Mouse (Mus musculus) cerebral cortex, adult 2 months (tissue): ENCODE data around the gene Fgf18.

Experiments used
- WGBS: fragments of 180-500 bp; shearing (Covaris S2); methylation state at CpG from one replicate; pipeline ENCODE4 v1.1.7; 2018; 5-methylcytosine and 5-hydroxymethylcytosine counted together

The Fgf18 gene

GRCm38 (mm10) chr11:33112407-33112806 lies 34.8 kb downstream of the Fgf18 start:
- 45% methylated on average over 1 of the region's 1 CpGs for WGBS

DNA sequence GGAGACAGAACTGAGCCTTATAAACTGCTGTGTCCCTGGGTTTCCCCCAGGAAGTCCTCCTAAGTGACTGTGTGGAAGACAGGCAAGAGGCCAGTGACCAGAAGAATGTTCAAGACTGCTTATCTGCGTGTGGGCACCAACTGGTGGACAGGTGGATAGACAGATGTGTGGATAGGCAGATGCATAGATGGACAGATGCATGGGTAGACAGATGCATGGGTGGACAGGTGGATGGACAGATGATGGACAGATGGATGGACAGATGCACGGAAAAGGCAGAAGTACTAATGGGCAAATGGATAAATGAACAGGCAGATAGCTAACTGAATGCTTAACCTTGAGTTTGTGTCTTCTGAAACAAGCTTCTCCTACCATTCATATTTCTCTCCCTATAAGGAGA lies 37.1 kb downstream of the Fgf18 start:
- 90% methylated on average over 2 of the region's 2 CpGs for WGBS

DNA sequence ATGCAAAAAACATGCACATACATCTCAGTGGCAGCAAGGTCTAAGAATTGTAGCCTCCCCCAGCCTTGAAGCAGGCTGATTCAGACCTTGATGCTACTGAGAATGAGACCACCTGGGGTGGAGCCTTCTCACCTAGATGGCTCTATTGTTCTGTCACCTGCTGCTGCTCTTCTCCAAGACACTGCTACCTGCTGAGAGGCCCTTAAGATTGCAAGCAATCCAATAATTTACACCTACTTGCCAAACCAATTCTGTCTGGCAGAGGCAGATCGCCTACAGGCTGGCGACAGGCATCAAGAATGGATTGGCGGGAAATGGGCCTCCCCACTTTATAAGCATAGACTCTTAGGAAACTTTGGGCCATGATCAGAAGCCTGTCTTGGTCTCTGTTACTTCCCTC lies 39.7 kb downstream of the Fgf18 start:
- WGBS: 89% methylated on average over 3 of the region's 3 CpGs

DNA sequence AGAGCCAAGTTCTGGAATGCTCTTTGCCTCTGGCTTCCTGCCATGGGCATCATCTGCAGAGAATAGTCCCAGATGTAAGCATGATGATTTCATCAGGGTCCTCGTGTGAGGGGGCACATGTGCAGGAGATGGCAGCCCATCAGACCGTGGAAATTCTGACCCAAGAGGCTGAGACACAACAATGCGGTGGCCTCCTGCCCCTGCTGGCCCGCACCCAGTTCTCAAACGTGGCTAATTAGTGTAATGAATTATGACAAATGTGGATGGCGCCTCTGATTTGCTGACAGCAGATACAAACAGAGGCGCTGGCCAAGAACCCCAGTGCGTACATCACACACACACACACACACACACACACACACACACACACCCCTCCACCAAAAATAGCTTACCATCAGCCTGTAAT lies 42.3 kb downstream of the Fgf18 start:
- WGBS: 44% methylated on average over 8 of the region's 8 CpGs

- 81% methylated on average over 13 of the region's 13 CpGs for WGBS
Observed at GRCm38 (mm10) chr11:33103291-33103943, 43.8 kb downstream of the Fgf18 start.

DNA sequence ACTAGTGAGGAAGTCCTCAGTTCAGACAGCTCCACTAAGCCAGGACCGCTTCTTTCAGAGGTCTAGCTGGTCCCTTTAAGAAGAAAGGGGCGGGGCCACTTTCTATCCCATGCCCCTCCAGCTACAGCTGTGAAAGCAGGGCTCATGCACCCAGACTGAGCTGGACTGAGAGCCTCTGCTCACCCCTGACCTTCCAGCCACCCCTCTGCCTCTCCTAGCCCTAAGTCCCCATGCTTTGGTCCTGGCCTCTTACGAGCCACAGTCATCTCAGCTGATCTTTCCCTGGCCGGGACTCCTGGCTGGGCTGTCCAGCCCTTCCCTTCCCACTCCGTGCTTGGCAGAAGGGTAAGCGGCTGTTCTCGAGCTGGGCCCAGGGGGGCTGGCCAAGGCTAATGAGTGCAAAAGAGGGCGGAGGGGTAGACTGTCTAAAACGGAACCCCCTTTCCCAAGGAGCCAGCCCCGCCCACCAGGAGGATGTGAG lies 47.1 kb downstream of the Fgf18 start:
- 36% methylated on average over 10 of the region's 10 CpGs for WGBS

- WGBS: 86% methylated on average over 4 of the region's 4 CpGs
Observed at GRCm38 (mm10) chr11:33099425-33099824, 47.8 kb downstream of the Fgf18 start.

- 86% methylated on average over 12 of the region's 12 CpGs for WGBS
Observed at GRCm38 (mm10) chr11:33098446-33098845, 48.8 kb downstream of the Fgf18 start.

- 58% methylated on average over 8 of the region's 8 CpGs for WGBS
Observed at GRCm38 (mm10) chr11:33097855-33098254, 49.3 kb downstream of the Fgf18 start.

- WGBS: 31% methylated on average over 6 of the region's 6 CpGs
Observed at GRCm38 (mm10) chr11:33089856-33090255, 57.3 kb downstream of the Fgf18 start.

- 72% methylated on average over 1 of the region's 1 CpGs for WGBS
Observed at GRCm38 (mm10) chr11:33088181-33088580, 59.0 kb downstream of the Fgf18 start.

DNA sequence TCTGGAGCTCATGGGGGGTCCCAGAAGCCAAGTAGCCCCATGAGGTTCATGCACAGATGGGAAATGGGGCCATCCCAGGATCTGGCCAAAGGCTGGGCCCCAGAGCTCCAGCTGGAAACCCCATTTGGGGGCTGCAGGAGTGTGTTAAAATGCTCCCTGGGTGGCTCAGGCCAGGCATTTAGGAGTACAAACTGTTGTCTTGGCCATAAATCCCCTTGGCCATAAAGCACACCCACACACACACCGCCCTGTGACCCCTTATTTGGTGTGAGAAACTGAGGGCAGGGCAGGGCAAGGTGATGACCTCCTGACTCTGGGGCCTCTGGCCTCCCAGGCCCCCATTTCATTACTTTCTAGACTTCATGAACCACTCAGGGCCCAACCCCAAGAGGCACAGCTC lies 61.2 kb downstream of the Fgf18 start:
- WGBS: 93% methylated on average over 1 of the region's 1 CpGs

- 59% methylated on average over 4 of the region's 4 CpGs for WGBS
Observed at GRCm38 (mm10) chr11:33085514-33085913, 61.7 kb downstream of the Fgf18 start.

- 92% methylated on average over 3 of the region's 3 CpGs for WGBS
Observed at GRCm38 (mm10) chr11:33085054-33085453, 62.1 kb downstream of the Fgf18 start.

GRCm38 (mm10) chr11:33084041-33084440 lies 63.2 kb downstream of the Fgf18 start:
- 92% methylated on average over 2 of the region's 2 CpGs for WGBS

DNA sequence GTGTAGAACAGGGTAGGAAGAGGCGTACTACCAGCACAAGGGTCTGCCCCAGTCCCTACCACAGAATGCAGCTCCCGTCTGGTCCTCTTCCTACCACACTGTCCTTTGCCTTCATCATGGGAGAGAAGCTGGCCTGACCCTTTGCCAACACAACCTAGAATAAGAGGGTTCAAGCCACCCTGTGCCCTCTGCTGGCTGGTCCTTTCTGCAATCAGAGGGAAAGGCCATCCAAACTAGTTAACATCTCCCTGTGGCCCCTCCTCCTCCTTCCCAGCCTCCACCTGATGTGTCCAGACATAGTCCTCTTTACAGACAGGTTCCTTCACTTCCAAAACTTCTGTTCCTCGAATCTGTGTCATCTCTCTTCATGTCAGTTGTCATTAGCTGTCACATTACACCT lies 66.0 kb downstream of the Fgf18 start:
- 84% methylated on average over 3 of the region's 3 CpGs for WGBS

DNA sequence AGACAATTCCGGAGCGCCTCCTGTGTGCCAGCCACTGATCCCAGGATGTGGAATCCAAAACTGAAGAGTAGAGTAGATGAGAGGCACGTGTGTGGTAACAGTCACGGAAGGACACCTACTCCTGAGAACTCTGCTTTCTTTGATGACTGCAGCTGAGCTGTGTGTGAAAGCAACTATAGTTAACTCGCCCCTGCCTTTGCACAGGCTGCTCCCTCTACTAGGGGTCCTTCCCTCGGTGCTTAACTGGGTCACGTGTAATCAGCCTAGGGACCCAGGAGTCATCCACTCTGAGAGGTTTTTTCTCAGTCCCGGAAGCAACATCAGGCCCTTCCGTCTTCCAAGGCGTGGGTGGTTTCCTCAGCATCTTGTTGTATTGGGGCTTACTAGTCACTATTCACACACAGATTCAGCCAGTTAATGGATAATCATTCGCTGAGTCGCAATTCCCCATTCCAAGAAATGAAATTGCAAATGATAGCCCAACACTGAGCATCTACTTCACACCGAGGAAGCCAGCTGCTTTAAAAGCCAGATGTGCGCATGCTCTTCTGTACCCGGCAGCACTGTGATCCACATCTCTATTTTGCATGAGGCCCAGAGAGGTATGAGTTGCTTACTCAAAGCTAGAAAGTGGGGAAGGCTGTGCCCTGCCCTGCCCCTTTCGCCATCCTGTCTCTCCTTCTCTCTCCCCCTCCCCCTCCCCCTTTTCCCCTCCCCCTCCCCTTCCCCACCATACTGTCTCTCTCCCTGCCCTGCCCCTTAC lies 67.0 kb downstream of the Fgf18 start:
- 53% methylated on average over 16 of the region's 16 CpGs for WGBS

GRCm38 (mm10) chr11:33079424-33079823 lies 67.8 kb downstream of the Fgf18 start:
- 70% methylated on average over 6 of the region's 6 CpGs for WGBS

- 59% methylated on average over 7 of the region's 7 CpGs for WGBS
Observed at GRCm38 (mm10) chr11:33078036-33078435, 69.2 kb downstream of the Fgf18 start.

- 18% methylated on average over 8 of the region's 8 CpGs for WGBS
Observed at GRCm38 (mm10) chr11:33075293-33075692, 71.9 kb downstream of the Fgf18 start.

- 74% methylated on average over 7 of the region's 7 CpGs for WGBS
Observed at GRCm38 (mm10) chr11:33074541-33074940, 72.7 kb downstream of the Fgf18 start.

DNA sequence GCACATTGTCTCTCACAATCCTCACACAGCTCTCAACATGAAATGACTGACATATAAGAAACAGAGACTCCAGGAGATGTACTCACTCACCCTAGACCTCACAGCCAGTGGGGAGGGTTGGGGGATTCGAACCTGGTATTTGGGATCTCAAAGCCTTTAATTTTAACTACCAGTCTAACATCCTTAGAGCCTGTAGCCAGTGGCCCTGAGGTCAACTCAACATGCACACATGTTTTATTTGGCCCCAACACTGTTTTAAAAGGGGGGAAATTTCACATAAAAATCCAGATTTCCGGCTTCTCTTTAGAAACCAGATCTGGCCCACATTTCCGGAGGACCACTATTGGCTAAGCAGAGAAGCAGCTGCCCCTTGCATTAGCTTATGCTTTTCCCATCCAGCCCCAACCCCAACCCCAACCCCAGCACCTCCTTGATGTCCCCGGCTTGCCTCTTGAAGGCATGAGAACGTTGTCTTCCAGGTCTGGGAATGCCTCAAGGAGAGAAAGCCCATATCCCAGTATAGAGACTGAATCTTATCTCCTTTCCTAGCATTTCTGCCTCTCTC lies 75.8 kb downstream of the Fgf18 start:
- WGBS: 92% methylated on average over 5 of the region's 5 CpGs

DNA sequence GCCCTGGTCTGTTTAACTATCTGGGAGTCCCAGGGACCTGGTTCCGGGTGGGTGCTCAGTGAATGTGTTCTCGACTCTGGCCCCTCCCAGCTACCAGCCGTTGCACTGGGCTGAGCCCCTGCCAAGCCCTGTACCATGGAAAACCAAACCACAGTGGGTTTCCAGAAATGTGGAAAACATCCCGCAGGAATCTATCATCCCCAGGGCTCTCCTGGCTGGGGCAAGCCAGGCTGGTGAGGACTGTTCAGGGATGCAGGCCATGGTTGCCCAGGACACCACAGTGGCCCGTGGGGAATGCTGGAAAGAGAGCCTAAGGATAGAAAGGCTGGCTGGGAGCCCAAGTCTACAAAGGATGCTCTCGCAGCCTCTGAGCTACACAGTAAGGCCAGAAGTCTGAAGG lies 76.7 kb downstream of the Fgf18 start:
- 52% methylated on average over 6 of the region's 6 CpGs for WGBS
